Mouse (Mus musculus): ENCODE measurements around the gene Pds5b.
"Not testable (repeated sequence)": the region's sequence is repeated elsewhere in the genome, so short reads cannot be mapped to it uniquely, and the experiment has no call there.

Gene Pds5b

GRCm38 (mm10) chr5:150673153-150673835 is at the start of gene Pds5b:
Gene Pds5b (plus strand): TSS chr5:150673739.
- peak; percentile 99 for DNase-seq (ENCODE audit: low read depth, low spot score)

GRCm38 (mm10) chr5:150625528-150625927 is 48.0 kb upstream of the Pds5b start:
- DNase-seq (ENCODE audit: low read depth, low spot score) = peak; percentile 13

- DNase-seq (ENCODE audit: low read depth, low spot score) = no peak
Measured at GRCm38 (mm10) chr5:150629272-150629671, 44.3 kb upstream of the Pds5b start.

- DNase-seq (ENCODE audit: low read depth, low spot score) = no peak
Measured at GRCm38 (mm10) chr5:150629692-150630091, 43.8 kb upstream of the Pds5b start.

- DNase-seq (ENCODE audit: low read depth, low spot score) = no peak
Measured at GRCm38 (mm10) chr5:150641440-150641839, 32.1 kb upstream of the Pds5b start.

GRCm38 (mm10) chr5:150643390-150643789 is 30.1 kb upstream of the Pds5b start:
- not testable (repeated sequence) for DNase-seq (ENCODE audit: low read depth, low spot score)

GRCm38 (mm10) chr5:150644926-150645325 is 28.6 kb upstream of the Pds5b start:
- no peak for DNase-seq (ENCODE audit: low read depth, low spot score)

- DNase-seq (ENCODE audit: low read depth, low spot score) = no peak
Measured at GRCm38 (mm10) chr5:150652578-150652977, 21.0 kb upstream of the Pds5b start.

GRCm38 (mm10) chr5:150654548-150654947 is 19.0 kb upstream of the Pds5b start:
- no peak for DNase-seq (ENCODE audit: low read depth, low spot score)

- DNase-seq (ENCODE audit: low read depth, low spot score) = not testable (repeated sequence)
Measured at GRCm38 (mm10) chr5:150659425-150659824, 14.1 kb upstream of the Pds5b start.

- not testable (repeated sequence) for DNase-seq (ENCODE audit: low read depth, low spot score)
Measured at GRCm38 (mm10) chr5:150660296-150660695, 13.2 kb upstream of the Pds5b start.

- not testable (repeated sequence) for DNase-seq (ENCODE audit: low read depth, low spot score)
Measured at GRCm38 (mm10) chr5:150663926-150664325, 9.6 kb upstream of the Pds5b start.

- DNase-seq (ENCODE audit: low read depth, low spot score) = no peak
Measured at GRCm38 (mm10) chr5:150664794-150665131, 8.8 kb upstream of the Pds5b start.

GRCm38 (mm10) chr5:150665132-150665954 is 8.2 kb upstream of the Pds5b start:
- peak; percentile 97 for DNase-seq (ENCODE audit: low read depth, low spot score)

GRCm38 (mm10) chr5:150666133-150666739 is 7.3 kb upstream of the Pds5b start, which contains the start of gene N4bp2l2:
Gene N4bp2l2 (minus strand): TSS chr5:150666183.
- not testable (repeated sequence) for DNase-seq (ENCODE audit: low read depth, low spot score)

- no peak for DNase-seq (ENCODE audit: low read depth, low spot score)
Measured at GRCm38 (mm10) chr5:150668731-150669130, 4.8 kb upstream of the Pds5b start.

GRCm38 (mm10) chr5:150672343-150672742 is 1.2 kb upstream of the Pds5b start:
- DNase-seq (ENCODE audit: low read depth, low spot score) = no peak

GRCm38 (mm10) chr5:150673880-150674621 is 512 bp downstream of the Pds5b start:
- DNase-seq (ENCODE audit: low read depth, low spot score) = peak; percentile 64

- peak; percentile 37 for DNase-seq (ENCODE audit: low read depth, low spot score)
Measured at GRCm38 (mm10) chr5:150674866-150675265, 1.3 kb downstream of the Pds5b start.

- not testable (repeated sequence) for DNase-seq (ENCODE audit: low read depth, low spot score)
Measured at GRCm38 (mm10) chr5:150682862-150683261, 9.3 kb downstream of the Pds5b start.

GRCm38 (mm10) chr5:150690685-150691084 is 17.1 kb downstream of the Pds5b start:
- no peak for DNase-seq (ENCODE audit: low read depth, low spot score)

GRCm38 (mm10) chr5:150693277-150693676 is 19.7 kb downstream of the Pds5b start:
- no peak for DNase-seq (ENCODE audit: low read depth, low spot score)

Measured in CD4-positive, CD25-positive, alpha-beta regulatory T cell, adult 2 months (primary cell).